Comparison of ENCODE assay signal across 22 mouse cellular contexts in the genomic region with DNA sequence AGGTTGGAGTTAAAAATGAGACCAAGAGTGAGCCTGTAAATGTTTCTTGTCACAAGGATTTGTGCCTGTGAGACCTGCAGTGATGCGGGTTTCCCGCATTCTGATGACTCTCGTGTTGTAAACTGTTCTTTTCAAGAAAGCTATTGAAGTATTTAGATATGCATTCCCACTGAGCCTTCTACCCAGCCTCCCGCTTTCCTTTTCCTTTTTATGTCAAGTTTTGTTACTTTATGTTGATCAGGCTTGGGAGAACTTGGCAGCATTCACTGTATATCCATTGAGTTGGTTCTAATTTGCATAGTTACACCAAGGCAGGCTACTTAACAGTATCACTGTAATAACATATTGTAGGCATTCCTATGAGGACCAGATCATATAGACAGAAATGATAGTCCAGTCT. TPM values are rescaled to one million over a fixed set of nuclear protein-coding genes. Genes with fewer than 3 reads are reported as not detected.
DNase-seq lines count a peak whose midpoint lies in the region; ATAC-seq and TF ChIP-seq lines count a peak whose summit lies in the region.
"Had no signal": no experiment of that assay in that cellular context is flagged by ENCODE, and none has a peak within 500 bp of the region (broad histone marks: within the 10 kb centered on the region; RNA-seq: fewer than 3 reads in every experiment).

No protein-coding gene starts in this region.

- peak; percentile 54 for DNase-seq in forebrain, embryonic 14.5 days (ENCODE audit: low spot score)
- DNase-seq in forebrain, embryonic 10.5 days (ENCODE audit: extremely low spot score, low spot score), result no peak
- DNase-seq in frontal cortex, postnatal 25 days (ENCODE audit: low spot score in 2 of 2), result no peak
- DNase-seq in brain, embryonic 14.5 days (ENCODE audit: low read depth), result peak; percentile 65
- DNase-seq: adrenal gland, adult 2 months; adrenal gland, adult 8-10 months; adrenal gland, postnatal 10 days; adrenal gland, postnatal 14 days; adrenal gland, postnatal 25 days; adrenal gland, postnatal 36 days; B cell, adult 2 months; cerebellum, adult 11 months; cerebellum, adult 11-12 months; cerebellum, adult 18-20 months; cerebellum, adult 2 months had no signal

- no peak for TF ChIP-seq CTCF in brain, embryonic 14.5 days (IDR thresholded peaks at IDR 0.05; ENCODE audit: borderline replicate concordance, extremely low read depth, insufficient read depth, insufficient read length)

- 23% methylated on average over 4 of the region's 4 CpGs for WGBS in forebrain, embryonic 14.5 days
- WGBS in forebrain, embryonic 10.5 days, result 93% methylated on average over 4 of the region's 4 CpGs
- 86% methylated on average over 4 of the region's 4 CpGs for WGBS in intestine, embryonic 16.5 days

- no peak overlapping the region for H3K4me3 ChIP-seq in forebrain, embryonic 14.5 days (ENCODE audit: low read depth, low read length)
- H3K4me3 ChIP-seq in forebrain, embryonic 10.5 days, result no peak overlapping the region
- no peak overlapping the region for H3K4me3 ChIP-seq in intestine, embryonic 16.5 days (ENCODE audit: low read length)

- no peak for TF ChIP-seq POLR2A in brain, embryonic 14.5 days (IDR thresholded peaks at IDR 0.05; ENCODE audit: borderline replicate concordance, extremely low read depth, insufficient read depth, insufficient read length, poor library complexity, severe bottlenecking)

- H3K9me3 ChIP-seq in forebrain, embryonic 14.5 days (replicated peaks; ENCODE audit: control insufficient read depth, low read length), result no peaks in the 10 kb centered on the region
- no peaks in the 10 kb centered on the region for H3K9me3 ChIP-seq in forebrain, embryonic 10.5 days
- H3K9me3 ChIP-seq in intestine, embryonic 16.5 days (ENCODE audit: control insufficient read depth, low read length), result no peaks in the 10 kb centered on the region
- H3K9me3 ChIP-seq: G1E had no signal

- H3K4me2 ChIP-seq in forebrain, embryonic 14.5 days (ENCODE audit: low read length), result no peak overlapping the region
- no peak overlapping the region for H3K4me2 ChIP-seq in intestine, embryonic 16.5 days (ENCODE audit: low read depth, low read length)

- peak; percentile 29; the same call in 1 of the 2 replicates for ATAC-seq in forebrain, embryonic 14.5 days
- ATAC-seq in frontal cortex, adult (ENCODE audit: low TSS enrichment), result peak; percentile 48; the same call in 1 of the 2 replicates
- no peak for ATAC-seq in intestine, embryonic 16.5 days
- ATAC-seq: activated CD4-positive, CD25-positive, alpha-beta regulatory T cell, adult 4 months; CD4-positive, CD25-positive, alpha-beta regulatory T cell, adult 4 months; Patski had no signal

- H3K9ac ChIP-seq in forebrain, embryonic 14.5 days (ENCODE audit: low read length), result no peak overlapping the region
- H3K9ac ChIP-seq in intestine, embryonic 16.5 days (ENCODE audit: low read depth, low read length), result no peak overlapping the region

- no peak overlapping the region for H3K27ac ChIP-seq in forebrain, embryonic 14.5 days (ENCODE audit: low read depth, low read length)
- no peak overlapping the region for H3K27ac ChIP-seq in forebrain, embryonic 10.5 days
- no peak overlapping the region for H3K27ac ChIP-seq in intestine, embryonic 16.5 days (ENCODE audit: low read length)

- H3K36me3 ChIP-seq in forebrain, embryonic 14.5 days (ENCODE audit: control insufficient read depth, insufficient read depth, low read length), result peaks cover 52% of the 10 kb centered on the region
- H3K36me3 ChIP-seq in forebrain, embryonic 10.5 days (replicated peaks), result peaks cover 85% of the 10 kb centered on the region
- peaks cover 2% of the 10 kb centered on the region; the same call in 1 of the 2 replicates for H3K36me3 ChIP-seq in intestine, embryonic 16.5 days (ENCODE audit: control insufficient read depth, insufficient read depth, low read length)

- H3K4me1 ChIP-seq in forebrain, embryonic 14.5 days (ENCODE audit: control insufficient read depth, insufficient read depth, low read length), result no peaks in the 10 kb centered on the region; the same call in 1 of the 2 replicates
- H3K4me1 ChIP-seq in forebrain, embryonic 10.5 days, result no peaks in the 10 kb centered on the region
- no peaks in the 10 kb centered on the region for H3K4me1 ChIP-seq in intestine, embryonic 16.5 days (ENCODE audit: control insufficient read depth, insufficient read depth, low read length)

- no peaks in the 10 kb centered on the region for H3K27me3 ChIP-seq in forebrain, embryonic 14.5 days (replicated peaks; ENCODE audit: control insufficient read depth, insufficient read depth, low read length)
- no peaks in the 10 kb centered on the region for H3K27me3 ChIP-seq in forebrain, embryonic 10.5 days (ENCODE audit: poor library complexity, severe bottlenecking)
- H3K27me3 ChIP-seq in intestine, embryonic 16.5 days (replicated peaks; ENCODE audit: control insufficient read depth, insufficient read depth, low read length), result no peaks in the 10 kb centered on the region
- H3K27me3 ChIP-seq: CH12.LX, Patski had no signal

RNA-seq across cellular contexts. Expression of a gene that starts 56.2 kb away (rescaled TPM):
- 7.9 and 10.5 TPM in 2 replicates for polyA plus RNA-seq in forebrain, embryonic 14.5 days (2014; fragmentation: Nextera tagmentation; extraction: Ambion mirVana)
- polyA plus RNA-seq in forebrain, embryonic 10.5 days (2016; fragmentation: Nextera tagmentation; extraction: Ambion mirVana), result 2.9 and 3.4 TPM in 2 replicates
- polyA plus RNA-seq in brain, embryonic 14.5 days (2012; rRNA removed), result 10.4 and 12.1 TPM in 2 replicates
- 1.1 TPM in 2 replicates for polyA plus RNA-seq in intestine, embryonic 16.5 days (2015; fragmentation: Nextera tagmentation; extraction: Ambion mirVana)

Comparison
In these comparisons a context has a peak if more than half of its experiments do, and no peak if none do; other contexts are left out.
1. DNase-seq: peak in forebrain, embryonic 14.5 days (single experiment) and brain, embryonic 14.5 days (single experiment); none in forebrain, embryonic 10.5 days (single experiment) and frontal cortex, postnatal 25 days (0 of 2).